Mouse (Mus musculus) adrenal gland, postnatal 36 days (tissue): ENCODE results near the gene Treh. TPM values are rescaled to one million over a fixed set of nuclear protein-coding genes. Genes with fewer than 3 reads are reported as not detected.

ENCODE experiments used
- DNase-seq, 2 experiments: peaks; one replicate each; pipeline ENCODE4 v3.0.0; 2021; ENCODE audit warnings: mixed read lengths in 1 of 2
- total RNA-seq, 2 experiments: library from RNA; stranded (reverse); gene quantifications; 2 replicates each; pipeline ENCODE4 v1.2.3; 2021

The Treh gene
- total RNA-seq, 2 experiments from 2014 or later, result not detected

GRCm38 (mm10) chr9:44734524-44735494 lies 61.8 kb downstream of the Treh start, which contains the start of gene Phldb1:
Phldb1 (minus strand) TSS chr9:44735198.
- peak; percentile 77 to 91 for DNase-seq

GRCm38 (mm10) chr9:44735886-44736285 lies 62.9 kb downstream of the Treh start:
- DNase-seq, result no peak

Other genes starting within 250 kb of the Treh start
- gene Foxr1, start 232.1 kb upstream of the Treh start, total RNA-seq, result not detected
- gene Upk2, start 218.3 kb upstream of the Treh start, total RNA-seq, result not detected
- 10 to 100 TPM; 47.6 to 51.8 TPM for gene Bcl9l, start 190.4 kb upstream of the Treh start, total RNA-seq
- gene Cxcr5, start 111.4 kb upstream of the Treh start, total RNA-seq, result not detected
- 100 to 1,000 TPM; 134 to 149 TPM for gene Ddx6, start 68.3 kb upstream of the Treh start, total RNA-seq
- 10 to 100 TPM; 41.2 to 48.9 TPM for gene Phldb1, start 62.0 kb downstream of the Treh start, total RNA-seq
- gene Arcn1, start 94.6 kb downstream of the Treh start, total RNA-seq, result 100 to 1,000 TPM; 173 to 185 TPM
- 10 to 100 TPM; 68.9 to 97.6 TPM for gene Ift46, start 94.7 kb downstream of the Treh start, total RNA-seq
- gene Tmem25, start 126.1 kb downstream of the Treh start, total RNA-seq, result 1 to 10 TPM; 2.2 to 8.8 TPM
- 1 to 10 TPM; 1.2 to 4.1 TPM for gene Ttc36, start 129.8 kb downstream of the Treh start, total RNA-seq
- 10 to 100 TPM; 31.9 to 38.3 TPM for gene Kmt2a, start 208.1 kb downstream of the Treh start, total RNA-seq
- 100 to 1,000 TPM; 605 to 637 TPM for gene Atp5l, start 247.5 kb downstream of the Treh start, total RNA-seq